Mouse (Mus musculus) kidney, adult 2 months (tissue): Measurements from ENCODE around the gene Bex1. TPM values are rescaled to one million over a fixed set of nuclear protein-coding genes. Genes with fewer than 3 reads are reported as not detected.

Experiments
- DNase-seq: peaks from one replicate; pipeline ENCODE4 v3.0.0; 2021
- H3K27ac ChIP-seq: fragments of 200-500 bp; 2 replicates; pipeline ENCODE4 v1.5.1; 2012; ENCODE audit warnings: low read depth, low read length, control low read depth, inconsistent platforms; ENCODE audit not compliant: insufficient read depth
- H3K27me3 ChIP-seq: fragments of 200-500 bp; replicated peaks from 2 replicates; pipeline ENCODE4 v1.6.1; 2012; ENCODE audit warnings: mild to moderate bottlenecking, moderate library complexity, low read length, inconsistent platforms; ENCODE audit not compliant: control insufficient read depth, insufficient read depth
- H3K36me3 ChIP-seq: fragments of 200-500 bp; 2 replicates; pipeline ENCODE4 v1.6.1; 2012; ENCODE audit warnings: mild to moderate bottlenecking, moderate library complexity, low read length, inconsistent platforms; ENCODE audit not compliant: control insufficient read depth, insufficient read depth
- H3K4me1 ChIP-seq: fragments of 200-500 bp; 2 replicates; pipeline ENCODE4 v1.6.1; 2011; ENCODE audit warnings: low read length; ENCODE audit not compliant: control insufficient read depth, insufficient read depth
- H3K4me3 ChIP-seq: fragments of 200-500 bp; 2 replicates; pipeline ENCODE4 v1.5.1; 2011; ENCODE audit warnings: mild to moderate bottlenecking, low read depth, low read length, control low read depth; ENCODE audit not compliant: insufficient read depth
- CTCF ChIP-seq: fragments of 200-500 bp; conservative IDR thresholded peaks from 2 replicates; pipeline ENCODE4 v1.5.1; 2011; ENCODE audit warnings: low read depth, mild to moderate bottlenecking, control low read depth, low read length, moderate library complexity, mixed read lengths; ENCODE audit not compliant: insufficient read depth, insufficient read length
- POLR2A ChIP-seq: fragments of 200-500 bp; IDR thresholded peaks from one replicate; pipeline ENCODE4 v1.6.1; 2011; ENCODE audit warnings: low read depth, low read length, control low read depth
- WGBS: fragments of 180-500 bp; shearing (Covaris S2); methylation state at CpG from one replicate; pipeline ENCODE4 v1.1.7; 2018; 5-methylcytosine and 5-hydroxymethylcytosine counted together
- polyA plus RNA-seq: library from polyadenylated mRNA; depleted of rRNA; stranded (reverse); fragments of >200 nt; gene quantifications from 2 replicates; pipeline ENCODE4 v1.2.3, GENCODE M21; 2012

The Bex1 gene
- polyA plus RNA-seq, 1 experiment = 6.3 TPM

DNA sequence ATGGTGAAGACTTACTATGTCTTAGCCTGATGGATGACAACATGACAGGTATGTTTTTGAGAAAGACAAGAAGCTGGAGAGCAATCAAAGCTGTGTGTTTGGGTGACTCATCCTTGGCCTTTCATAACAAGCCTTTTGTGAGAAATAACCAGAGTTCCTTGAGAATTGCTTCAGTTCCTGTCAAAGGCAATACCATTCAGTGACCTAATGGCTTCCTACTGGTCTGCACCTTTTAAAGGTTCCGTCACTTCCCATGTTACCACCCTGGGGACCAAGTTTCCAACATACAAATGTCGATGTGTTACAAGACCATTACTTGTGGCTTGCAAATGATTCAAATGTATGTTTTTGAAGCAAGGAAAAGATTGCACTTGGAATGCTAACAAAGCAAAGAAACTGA is 27.9 kb upstream of the Bex1 start:
- no peaks in the 10 kb centered on the region for H3K4me1 ChIP-seq
- H3K27ac ChIP-seq = no peak overlapping the region
- no peaks in the 10 kb centered on the region for H3K36me3 ChIP-seq
- WGBS = 86% methylated on average over 2 of the region's 2 CpGs
- no peaks in the 10 kb centered on the region for H3K27me3 ChIP-seq
- TF ChIP-seq CTCF = no peak
- TF ChIP-seq POLR2A = no peak
- no peak overlapping the region for H3K4me3 ChIP-seq
- DNase-seq = no peak

GRCm38 (mm10) chrX:136238118-136238517 is 22.8 kb upstream of the Bex1 start:
- TF ChIP-seq CTCF = 0 out of 2 replicates have a peak, but pooled peaks have one; percentile 7
- no peak for TF ChIP-seq POLR2A
- WGBS = 23% methylated on average over 3 of the region's 3 CpGs
- peak; percentile 49 for DNase-seq
- Histone ChIP-seq H3K36me3 (no peaks in the 10 kb centered on the region), H3K27ac (no peak overlapping the region), H3K4me3 (no peak overlapping the region), H3K27me3 (no peaks in the 10 kb centered on the region), H3K4me1 (no peaks in the 10 kb centered on the region)

DNA sequence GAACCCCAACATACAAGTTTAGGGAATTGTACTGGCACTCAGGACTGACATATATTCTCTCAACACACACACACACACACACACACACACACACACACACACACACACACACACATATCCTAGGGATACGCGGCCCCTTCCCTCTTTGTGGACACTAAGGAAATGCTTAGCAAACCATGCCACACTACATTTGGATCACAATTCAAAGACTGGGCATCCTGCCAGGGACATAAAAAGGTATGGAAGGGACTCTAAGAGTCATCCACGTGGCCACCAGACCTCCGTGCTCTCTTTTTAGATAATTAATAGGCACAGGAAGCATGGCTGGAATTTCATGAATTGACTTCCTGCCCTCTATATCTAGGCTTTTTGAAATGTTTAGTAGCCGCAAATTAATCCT is 12.5 kb upstream of the Bex1 start:
- no peaks in the 10 kb centered on the region for H3K4me1 ChIP-seq
- DNase-seq = peak; percentile 8
- WGBS = 31% methylated on average over 5 of the region's 5 CpGs
- no peak overlapping the region for H3K27ac ChIP-seq
- no peaks in the 10 kb centered on the region for H3K27me3 ChIP-seq
- H3K36me3 ChIP-seq = no peaks in the 10 kb centered on the region
- H3K4me3 ChIP-seq = no peak overlapping the region
- TF ChIP-seq POLR2A (no peak), CTCF (no peak)

- Histone ChIP-seq H3K4me1 (no peaks in the 10 kb centered on the region), H3K27ac (no peak overlapping the region), H3K36me3 (no peaks in the 10 kb centered on the region), H3K27me3 (no peaks in the 10 kb centered on the region), H3K4me3 (no peak overlapping the region)
- TF ChIP-seq POLR2A (no peak), CTCF (no peak)
- WGBS = 71% methylated on average over 6 of the region's 6 CpGs
- no peak for DNase-seq
Observed at GRCm38 (mm10) chrX:136223714-136224113, 8.4 kb upstream of the Bex1 start.

- Histone ChIP-seq H3K27ac (no peak overlapping the region), H3K4me1 (no peaks in the 10 kb centered on the region), H3K36me3 (no peaks in the 10 kb centered on the region), H3K4me3 (no peak overlapping the region), H3K27me3 (no peaks in the 10 kb centered on the region)
- TF ChIP-seq POLR2A (no peak), CTCF (no peak)
- no peak for DNase-seq
- 59% methylated on average over 1 of the region's 1 CpGs for WGBS
Observed at GRCm38 (mm10) chrX:136216303-136216702, 990 bp upstream of the Bex1 start.

DNA sequence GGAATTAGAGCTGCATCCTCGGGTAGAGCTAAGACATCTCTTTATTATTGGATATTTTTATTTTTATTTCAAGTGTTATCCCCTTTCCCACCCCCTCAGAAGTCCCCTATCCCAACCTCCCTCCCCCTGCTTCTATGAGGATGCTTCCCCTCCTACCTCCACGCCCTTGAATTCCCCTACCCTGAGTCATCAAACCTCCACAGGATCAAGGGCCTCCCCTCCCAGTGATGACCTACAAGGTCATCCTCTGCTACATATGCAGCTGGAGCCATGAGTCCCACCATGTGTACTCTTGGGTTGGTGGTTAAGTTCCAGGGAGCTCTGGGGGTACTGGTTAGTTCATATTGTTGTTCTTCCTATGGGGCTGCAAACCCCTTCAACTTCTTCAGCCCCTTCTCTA is 1.9 kb downstream of the Bex1 start:
- H3K27ac ChIP-seq = no peak overlapping the region
- TF ChIP-seq POLR2A (no peak), CTCF (no peak)
- 82% methylated on average over 2 of the region's 2 CpGs for WGBS
- no peak overlapping the region for H3K4me3 ChIP-seq
- no peaks in the 10 kb centered on the region for H3K4me1 ChIP-seq
- no peak for DNase-seq
- no peaks in the 10 kb centered on the region for H3K27me3 ChIP-seq
- no peaks in the 10 kb centered on the region for H3K36me3 ChIP-seq

DNA sequence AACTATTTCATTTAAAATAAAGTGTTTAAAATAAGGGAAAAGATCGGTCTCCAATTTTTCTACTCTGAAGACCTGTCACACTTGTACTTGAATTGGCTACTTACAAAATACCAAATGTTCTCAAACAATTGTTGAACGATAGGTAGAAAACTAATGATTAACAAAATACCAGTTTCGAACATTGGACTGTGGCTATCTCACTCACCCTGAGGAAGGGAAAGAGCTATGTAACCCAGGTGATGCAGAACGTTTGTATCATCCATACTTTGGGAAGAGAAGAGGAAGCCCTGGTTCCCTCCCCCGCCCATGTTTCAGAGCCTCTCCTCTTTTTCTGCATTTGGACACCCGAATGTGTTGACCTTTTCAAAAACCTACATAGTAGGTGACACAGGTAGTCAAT is 10.9 kb downstream of the Bex1 start:
- H3K36me3 ChIP-seq = no peaks in the 10 kb centered on the region
- no peak overlapping the region for H3K27ac ChIP-seq
- no peaks in the 10 kb centered on the region for H3K27me3 ChIP-seq
- no peak overlapping the region for H3K4me3 ChIP-seq
- H3K4me1 ChIP-seq = no peaks in the 10 kb centered on the region; the same call in 1 of the 2 replicates
- WGBS = 65% methylated on average over 6 of the region's 6 CpGs
- no peak for DNase-seq
- TF ChIP-seq CTCF = no peak
- TF ChIP-seq POLR2A = no peak

- Histone ChIP-seq H3K36me3 (no peaks in the 10 kb centered on the region), H3K27me3 (no peaks in the 10 kb centered on the region), H3K4me1 (no peaks in the 10 kb centered on the region; the same call in 1 of the 2 replicates), H3K27ac (no peak within 1 kb of the TSS), H3K4me3 (peak within 1 kb of the TSS; percentile 44)
- no peak for DNase-seq
- WGBS = 0% methylated on average over 9 of the region's 9 CpGs
- TF ChIP-seq POLR2A (no peak), CTCF (no peak)
Observed at GRCm38 (mm10) chrX:136203664-136204066, 11.6 kb downstream of the Bex1 start, which contains the start of gene Tceal5. TSS of gene Tceal5 (minus strand) at chrX:136203876.
